Mouse (Mus musculus) C2C12 (cell line): ENCODE results near the gene Pde11a.

Source experiments
- CEBPB ChIP-seq: IDR thresholded peaks from one replicate; pipeline ENCODE4 v1.6.1; 2011; ENCODE audit warnings: low read depth, mild to moderate bottlenecking, control low read depth, moderate library complexity
- CTCF ChIP-seq: IDR thresholded peaks from one replicate; pipeline ENCODE4 v1.5.1; 2011; ENCODE audit not compliant: control insufficient read depth, insufficient read depth, insufficient read length
- FOSL1 ChIP-seq: IDR thresholded peaks from one replicate; pipeline ENCODE4 v1.8.0; 2011; ENCODE audit warnings: mild to moderate bottlenecking, low read length; ENCODE audit not compliant: poor library complexity, insufficient read depth, severe bottlenecking
- MAX ChIP-seq: IDR thresholded peaks from one replicate; pipeline ENCODE4 v1.6.1; 2011; ENCODE audit warnings: mild to moderate bottlenecking, control low read depth
- USF1 ChIP-seq: IDR thresholded peaks from one replicate; pipeline ENCODE4 v1.6.1; 2011; ENCODE audit warnings: low read depth, mild to moderate bottlenecking, control low read depth, moderate library complexity

- TF ChIP-seq CTCF (no peak), USF1 (no peak), MAX (no peak), CEBPB (no peak), FOSL1 (no peak)
Measured at GRCm38 (mm10) chr2:76064078-76064477, 274.5 kb downstream of the Pde11a start.
